Mouse (Mus musculus) heart, postnatal 14 days (tissue): ENCODE results near the gene Rab23. TPM values are rescaled to one million over a fixed set of nuclear protein-coding genes. Genes with fewer than 3 reads are reported as not detected.

Experiments used
- DNase-seq, 2 experiments: peaks; one replicate each; pipeline ENCODE4 v3.0.0; 2021 to 2022
- intact Hi-C: fragments of 180-260 bp; cut with DNase I; formaldehyde crosslinking; loops from one replicate; pipeline ENCODE4 v1.15.1; 2025
- total RNA-seq, 2 experiments: library from RNA; stranded (reverse); gene quantifications; 2 replicates each; pipeline ENCODE4 v1.2.3; 2021

The Rab23 gene
- total RNA-seq, 2 experiments from 2014 or later: 10.8 to 11.5 TPM

GRCm38 (mm10) chr1:33758488-33758887 lies 38.8 kb downstream of the Rab23 start:
- intact Hi-C loops: loop anchor here (5.0 to 10.0 kb wide), 2 partner anchors 54 to 206 kb away; partner anchors contain the start of gene Zfp451
- DNase-seq: no peak

GRCm38 (mm10) chr1:33763826-33764225 lies 44.1 kb downstream of the Rab23 start:
- intact Hi-C loops: no loop called here

GRCm38 (mm10) chr1:33765468-33766080 lies 45.9 kb downstream of the Rab23 start:
- no peak for DNase-seq
- intact Hi-C loops: no loop called here

More at GRCm38 (mm10) chr1:33763826-33764225, 44.1 kb downstream of the Rab23 start:
- no peak for DNase-seq

- DNase-seq: no peak
- intact Hi-C loops: no loop called here
These were observed 47.1 kb downstream of the Rab23 start for GRCm38 (mm10) chr1:33766520-33767508.

- no peak for DNase-seq
- intact Hi-C loops: no loop called here
These were observed 48.6 kb downstream of the Rab23 start for GRCm38 (mm10) chr1:33768091-33768787.

GRCm38 (mm10) chr1:33768827-33769226 lies 49.1 kb downstream of the Rab23 start:
- no peak for DNase-seq
- intact Hi-C loops: no loop called here

- DNase-seq: no peak
- intact Hi-C loops: no loop called here
These were observed 51.9 kb downstream of the Rab23 start for GRCm38 (mm10) chr1:33771621-33772020.

GRCm38 (mm10) chr1:33772106-33772505 lies 52.4 kb downstream of the Rab23 start:
- DNase-seq: no peak
- intact Hi-C loops: no loop called here

GRCm38 (mm10) chr1:33776175-33776611 lies 56.5 kb downstream of the Rab23 start:
- DNase-seq: no peak
- intact Hi-C loops: no loop called here

GRCm38 (mm10) chr1:33784561-33784960 lies 64.9 kb downstream of the Rab23 start:
- DNase-seq: no peak
- intact Hi-C loops: no loop called here

- no peak for DNase-seq
These were observed 68.4 kb downstream of the Rab23 start for GRCm38 (mm10) chr1:33788072-33788471.

GRCm38 (mm10) chr1:33788493-33788892 lies 68.8 kb downstream of the Rab23 start:
- intact Hi-C loops: no loop called here
- peak in 1 of 2 experiments; percentile 25 for DNase-seq

More at GRCm38 (mm10) chr1:33788072-33788471, 68.4 kb downstream of the Rab23 start:
- intact Hi-C loops: no loop called here

Other genes starting within 250 kb of the Rab23 start
- gene Prim2, start 50.1 kb upstream of the Rab23 start, total RNA-seq: 1 to 10 TPM; 2.9 to 4.3 TPM
- gene Bag2, start 37.9 kb downstream of the Rab23 start, total RNA-seq: 10 to 100 TPM; 31.5 to 37.6 TPM
- gene Zfp451, start 94.7 kb downstream of the Rab23 start, total RNA-seq: 10 to 100 TPM; 16.3 to 19.4 TPM
- 1 to 10 TPM; 2.2 to 2.7 TPM for gene Bend6, start 187.9 kb downstream of the Rab23 start, total RNA-seq
- gene Dst, start 188.3 kb downstream of the Rab23 start, total RNA-seq: 100 to 1,000 TPM; 317 TPM